Mouse (Mus musculus): ENCODE measurements around the gene Nfatc2ip. TPM values are rescaled to one million over a fixed set of nuclear protein-coding genes. Genes with fewer than 3 reads are reported as not detected.

Nfatc2ip gene
- polyA plus RNA-seq (2012; rRNA removed) (10.2 and 11.9 TPM in 2 replicates), polyA plus RNA-seq (2014; fragmentation: Nextera tagmentation; extraction: Ambion mirVana) (3.1 and 3.5 TPM in 2 replicates)

DNA sequence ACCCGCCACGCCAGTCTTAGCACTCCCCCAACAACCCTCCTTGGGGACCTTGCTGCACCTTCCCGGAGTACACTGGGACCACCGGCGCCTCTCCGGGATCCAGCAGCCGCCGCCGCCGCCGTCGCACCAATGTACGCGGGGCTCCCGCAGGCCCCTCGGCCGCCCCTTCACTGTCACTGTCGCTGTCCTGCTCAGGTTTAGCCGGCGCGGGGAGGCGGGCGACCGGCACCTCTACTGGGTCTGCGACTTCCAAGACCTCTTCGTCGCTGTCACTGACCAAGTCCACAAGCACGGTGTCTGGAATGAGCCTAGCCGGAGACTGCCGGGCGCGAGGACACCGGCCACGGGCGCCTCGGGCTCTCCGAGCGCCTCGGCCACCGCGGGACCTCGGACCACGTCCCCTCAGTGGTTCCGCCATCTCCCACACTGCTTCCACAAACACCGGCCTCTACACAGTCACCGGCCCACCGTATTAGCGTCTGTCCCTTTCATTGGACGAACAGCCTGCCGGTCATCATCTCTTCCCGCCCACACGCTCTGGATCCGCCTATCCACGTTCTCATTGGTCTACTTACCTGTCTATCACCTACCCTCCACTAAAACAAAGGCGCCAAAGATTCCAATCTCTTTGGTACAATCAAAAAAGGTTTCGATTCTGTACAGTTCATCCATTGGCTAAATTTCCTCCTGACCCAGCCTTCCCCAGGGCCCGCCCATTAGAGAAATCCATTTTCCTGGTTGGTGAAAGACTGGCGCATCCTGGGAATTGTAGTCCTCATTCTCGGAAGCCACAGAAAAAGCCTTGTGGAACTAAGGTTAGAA is at the start of gene Nfatc2ip:
TSS of gene Nfatc2ip (minus strand) at position 440 of the 822 bp plus-strand sequence.
- DNase-seq (ENCODE audit: low spot score) (peak; percentile 100), ATAC-seq (ENCODE audit: low FRiP score, low read depth) (peak; percentile 100)
- under 1% methylated on average over 58 of the region's 59 CpGs for WGBS
- Histone ChIP-seq H3K9ac (ENCODE audit: low read depth, low read length, severe bottlenecking) (peak within 1 kb of the TSS; percentile 68), H3K9me3 (ENCODE audit: control insufficient read depth, low read length) (no peaks in the 10 kb centered on the region), H3K36me3 (ENCODE audit: control insufficient read depth, insufficient read depth, low read length) (peaks cover 2% of the 10 kb centered on the region; the same call in 1 of the 2 replicates), H3K27me3 (ENCODE audit: control insufficient read depth, insufficient read depth, low read length) (no peaks in the 10 kb centered on the region), H3K27ac (replicated peaks; ENCODE audit: low read depth, low read length) (no peak within 1 kb of the TSS; the same call in 1 of the 2 replicates), H3K4me1 (ENCODE audit: control insufficient read depth, insufficient read depth, low read length) (peaks cover 3% of the 10 kb centered on the region; the same call in 1 of the 2 replicates), H3K4me3 (replicated peaks; ENCODE audit: low read length) (peak within 1 kb of the TSS; percentile 92), H3K4me2 (replicated peaks; ENCODE audit: low read depth, low read length, severe bottlenecking) (peak within 1 kb of the TSS; percentile 81)
- 0 out of 2 replicates have a peak, but pooled peaks have one; percentile 69 for TF ChIP-seq POLR2A (IDR thresholded peaks at IDR 0.05; ENCODE audit: borderline replicate concordance, extremely low read depth, insufficient read depth, insufficient read length)

DNA sequence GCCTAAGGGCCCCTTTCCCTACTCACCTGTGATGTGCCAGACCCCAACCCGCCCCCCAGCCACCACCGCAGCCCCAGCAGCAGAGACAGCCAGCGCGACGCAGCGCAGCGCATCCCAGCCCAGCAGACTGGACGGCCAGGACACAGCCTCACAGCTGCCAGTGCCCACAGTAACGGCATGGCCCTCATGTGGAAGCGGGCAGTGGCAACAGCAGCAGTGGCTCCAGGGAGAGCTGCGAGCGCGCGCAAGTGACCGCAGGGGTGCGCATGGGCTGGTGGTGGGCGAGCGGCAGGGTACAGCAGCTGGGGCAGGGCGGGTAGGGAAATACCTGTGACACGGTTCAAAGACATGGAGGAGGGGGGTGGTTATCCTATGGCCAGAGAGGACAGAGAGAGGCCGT is 49.7 kb upstream of the Nfatc2ip start:
- no peak overlapping the region for H3K27ac ChIP-seq (replicated peaks; ENCODE audit: low read depth, low read length)
- no peak overlapping the region for H3K9ac ChIP-seq (ENCODE audit: low read depth, low read length, severe bottlenecking)
- 92% methylated on average over 20 of the region's 21 CpGs for WGBS
- no peaks in the 10 kb centered on the region for H3K27me3 ChIP-seq (ENCODE audit: control insufficient read depth, insufficient read depth, low read length)
- ATAC-seq (ENCODE audit: low FRiP score, low read depth) (no peak), DNase-seq (ENCODE audit: low spot score) (no peak)
- TF ChIP-seq POLR2A (IDR thresholded peaks at IDR 0.05; ENCODE audit: borderline replicate concordance, extremely low read depth, insufficient read depth, insufficient read length), result no peak
- no peak overlapping the region for H3K4me3 ChIP-seq (replicated peaks; ENCODE audit: low read length)
- H3K4me2 ChIP-seq (replicated peaks; ENCODE audit: low read depth, low read length, severe bottlenecking), result no peak overlapping the region
- H3K9me3 ChIP-seq (ENCODE audit: control insufficient read depth, low read length), result no peaks in the 10 kb centered on the region
- H3K36me3 ChIP-seq (ENCODE audit: control insufficient read depth, insufficient read depth, low read length), result peaks cover 58% of the 10 kb centered on the region
- H3K4me1 ChIP-seq (ENCODE audit: control insufficient read depth, insufficient read depth, low read length), result no peaks in the 10 kb centered on the region

DNA sequence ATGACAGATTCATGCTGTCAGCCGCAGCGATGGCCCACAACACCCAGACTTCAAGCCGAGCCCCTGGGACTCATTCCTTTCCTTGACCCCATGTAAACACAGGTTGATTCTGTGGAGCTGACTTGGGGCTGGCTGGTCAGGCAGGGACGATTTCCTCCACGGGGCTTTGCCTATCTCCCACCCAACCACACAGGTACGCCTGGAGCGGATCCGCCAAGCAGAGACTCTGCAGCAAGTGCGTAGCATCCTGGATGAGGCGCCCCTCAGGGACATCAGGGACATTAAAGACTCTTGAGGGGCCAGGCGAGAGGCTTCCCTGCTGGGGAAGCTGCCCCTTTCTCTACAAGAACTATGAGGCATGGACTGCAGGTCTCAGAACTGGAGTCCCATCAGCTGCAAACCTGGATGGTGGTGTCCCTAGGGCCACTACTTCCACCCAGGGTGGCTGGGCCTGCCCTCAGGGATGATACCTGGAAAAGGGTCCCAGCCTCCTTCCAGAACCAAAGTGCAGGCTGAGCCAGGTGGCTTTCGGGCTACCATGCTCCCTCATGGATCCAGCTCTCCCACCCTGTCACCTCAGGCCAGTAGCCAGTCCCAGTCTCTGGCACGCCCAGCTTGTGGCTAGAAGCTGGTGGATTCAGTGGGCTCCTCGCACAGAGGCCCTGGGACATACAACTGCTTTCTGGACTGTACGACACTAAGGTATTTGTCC is 48.7 kb upstream of the Nfatc2ip start:
- no peak for ATAC-seq (ENCODE audit: low FRiP score, low read depth)
- no peak overlapping the region for H3K4me2 ChIP-seq (replicated peaks; ENCODE audit: low read depth, low read length, severe bottlenecking)
- no peak overlapping the region for H3K27ac ChIP-seq (replicated peaks; ENCODE audit: low read depth, low read length)
- no peak for DNase-seq (ENCODE audit: low spot score)
- no peaks in the 10 kb centered on the region for H3K9me3 ChIP-seq (ENCODE audit: control insufficient read depth, low read length)
- WGBS, result 93% methylated on average over 15 of the region's 15 CpGs
- H3K27me3 ChIP-seq (ENCODE audit: control insufficient read depth, insufficient read depth, low read length), result no peaks in the 10 kb centered on the region
- TF ChIP-seq POLR2A (IDR thresholded peaks at IDR 0.05; ENCODE audit: borderline replicate concordance, extremely low read depth, insufficient read depth, insufficient read length), result no peak
- no peaks in the 10 kb centered on the region for H3K4me1 ChIP-seq (ENCODE audit: control insufficient read depth, insufficient read depth, low read length)
- no peak overlapping the region for H3K4me3 ChIP-seq (replicated peaks; ENCODE audit: low read length)
- peaks cover 64% of the 10 kb centered on the region for H3K36me3 ChIP-seq (ENCODE audit: control insufficient read depth, insufficient read depth, low read length)
- H3K9ac ChIP-seq (ENCODE audit: low read depth, low read length, severe bottlenecking), result no peak overlapping the region

DNA sequence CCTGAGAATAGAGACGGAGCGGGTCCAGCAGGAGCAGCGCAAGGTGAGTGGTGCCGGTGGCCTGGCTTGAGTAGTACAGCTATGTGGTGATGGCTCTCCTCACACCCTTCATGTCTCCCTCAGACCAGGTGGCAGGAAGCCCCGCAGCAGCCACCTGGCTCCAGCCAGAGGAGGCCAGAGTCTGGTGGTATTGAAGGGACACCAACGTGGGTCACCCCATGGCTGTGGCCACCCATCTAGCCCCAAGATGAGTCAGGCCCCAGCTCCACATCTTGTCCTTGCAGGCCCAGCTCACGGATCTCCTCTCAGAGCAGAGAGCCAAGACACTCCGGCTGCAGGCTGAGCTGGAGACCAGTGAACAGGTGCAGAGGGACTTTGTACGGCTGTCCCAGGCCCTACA is 48.0 kb upstream of the Nfatc2ip start:
- no peaks in the 10 kb centered on the region for H3K4me1 ChIP-seq (ENCODE audit: control insufficient read depth, insufficient read depth, low read length)
- 91% methylated on average over 9 of the region's 9 CpGs for WGBS
- DNase-seq (ENCODE audit: low spot score), result no peak
- no peak overlapping the region for H3K4me2 ChIP-seq (replicated peaks; ENCODE audit: low read depth, low read length, severe bottlenecking)
- no peaks in the 10 kb centered on the region for H3K9me3 ChIP-seq (ENCODE audit: control insufficient read depth, low read length)
- H3K9ac ChIP-seq (ENCODE audit: low read depth, low read length, severe bottlenecking), result no peak overlapping the region
- no peak for TF ChIP-seq POLR2A (IDR thresholded peaks at IDR 0.05; ENCODE audit: borderline replicate concordance, extremely low read depth, insufficient read depth, insufficient read length)
- no peak overlapping the region for H3K27ac ChIP-seq (replicated peaks; ENCODE audit: low read depth, low read length)
- no peak overlapping the region for H3K4me3 ChIP-seq (replicated peaks; ENCODE audit: low read length)
- no peaks in the 10 kb centered on the region for H3K27me3 ChIP-seq (ENCODE audit: control insufficient read depth, insufficient read depth, low read length)
- H3K36me3 ChIP-seq (ENCODE audit: control insufficient read depth, insufficient read depth, low read length), result peaks cover 69% of the 10 kb centered on the region
- no peak for ATAC-seq (ENCODE audit: low FRiP score, low read depth)

GRCm38 (mm10) chr7:126443997-126444396 is 47.5 kb upstream of the Nfatc2ip start:
- H3K36me3 ChIP-seq (ENCODE audit: control insufficient read depth, insufficient read depth, low read length), result peaks cover 71% of the 10 kb centered on the region
- H3K27ac ChIP-seq (replicated peaks; ENCODE audit: low read depth, low read length), result no peak overlapping the region
- no peak overlapping the region for H3K4me3 ChIP-seq (replicated peaks; ENCODE audit: low read length)
- H3K4me2 ChIP-seq (replicated peaks; ENCODE audit: low read depth, low read length, severe bottlenecking), result no peak overlapping the region
- TF ChIP-seq POLR2A (IDR thresholded peaks at IDR 0.05; ENCODE audit: borderline replicate concordance, extremely low read depth, insufficient read depth, insufficient read length), result no peak
- WGBS, result 93% methylated on average over 10 of the region's 10 CpGs
- no peak overlapping the region for H3K9ac ChIP-seq (ENCODE audit: low read depth, low read length, severe bottlenecking)
- ATAC-seq (ENCODE audit: low FRiP score, low read depth), result no peak
- H3K4me1 ChIP-seq (ENCODE audit: control insufficient read depth, insufficient read depth, low read length), result no peaks in the 10 kb centered on the region
- no peak for DNase-seq (ENCODE audit: low spot score)
- no peaks in the 10 kb centered on the region for H3K27me3 ChIP-seq (ENCODE audit: control insufficient read depth, insufficient read depth, low read length)
- H3K9me3 ChIP-seq (ENCODE audit: control insufficient read depth, low read length), result no peaks in the 10 kb centered on the region

All from limb, embryonic 14.5 days (tissue).